Mouse (Mus musculus) lung, postnatal 0 days (tissue): ENCODE measurements at regions not wholly inside any gene's neighbourhood (a gene's known extent, or its start where the extent isn't known, plus 50 kb on each side); places are given as distances from the start of the nearest gene placed in this dataset.

Experiments
- CTCF ChIP-seq: IDR thresholded peaks from 2 replicates; pipeline ENCODE4 v1.5.1; 2016; ENCODE audit warnings: antibody characterized with exemption, mild to moderate bottlenecking
- EP300 ChIP-seq: IDR thresholded peaks from 2 replicates; pipeline ENCODE4 v1.6.1; 2016; ENCODE audit warnings: antibody characterized with exemption, mild to moderate bottlenecking, control low read depth

- no peak for TF ChIP-seq EP300
- TF ChIP-seq CTCF = no peak
Measured at GRCm38 (mm10) chr9:83277356-83277755, 130.9 kb upstream of the Hmgn3 start.
